Mouse (Mus musculus) left cerebral cortex, adult 18-20 months (tissue): Measurements from ENCODE around the gene Gm17079. TPM values are rescaled to one million over a fixed set of nuclear protein-coding genes. Genes with fewer than 3 reads are reported as not detected.
"Not testable (repeated sequence)": the region's sequence is repeated elsewhere in the genome, so short reads cannot be mapped to it uniquely, and the experiment has no call there.

Source experiments
- DNase-seq, 2 experiments: peaks; one replicate each; pipeline ENCODE4 v3.0.0; 2021 to 2022; ENCODE audit warnings: low spot score in 2 of 2, mixed read lengths in 1 of 2
- long read RNA-seq, 2 experiments: library from polyadenylated mRNA; stranded (forward); transcript quantifications; one replicate each; pipeline ENCODE4 v2.0.0; 2021
- total RNA-seq, 2 experiments: library from RNA; stranded (reverse); gene quantifications; 2 replicates each; pipeline ENCODE4 v1.2.3; 2021

Gm17079 gene
- total RNA-seq = not detected
- long read RNA-seq, experiment 1 = 0 reads
- long read RNA-seq, experiment 2 = 0 reads

DNA sequence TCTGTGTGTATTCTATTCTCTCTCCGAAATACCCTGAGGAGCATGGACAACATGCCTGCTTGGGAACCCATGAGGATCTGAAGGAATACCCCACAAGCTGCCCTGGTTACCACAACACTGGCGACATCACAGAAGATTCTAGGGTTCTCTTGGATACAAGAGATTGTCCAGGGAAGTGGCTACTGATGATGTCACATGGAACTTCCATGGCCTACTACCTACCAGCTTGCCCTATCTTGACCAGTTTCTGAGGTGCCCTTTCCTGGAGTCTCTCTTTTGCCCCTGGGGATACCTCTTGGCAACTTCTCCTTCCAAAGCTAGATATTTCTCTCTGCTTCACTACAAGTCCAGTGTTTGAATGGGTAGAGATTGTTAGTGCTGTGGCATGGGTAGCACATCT, at the start of gene Gm17079:
Gm17079 (minus strand) TSS at position 101 of the 400 bp plus-strand sequence.
- DNase-seq = not testable (repeated sequence)

DNA sequence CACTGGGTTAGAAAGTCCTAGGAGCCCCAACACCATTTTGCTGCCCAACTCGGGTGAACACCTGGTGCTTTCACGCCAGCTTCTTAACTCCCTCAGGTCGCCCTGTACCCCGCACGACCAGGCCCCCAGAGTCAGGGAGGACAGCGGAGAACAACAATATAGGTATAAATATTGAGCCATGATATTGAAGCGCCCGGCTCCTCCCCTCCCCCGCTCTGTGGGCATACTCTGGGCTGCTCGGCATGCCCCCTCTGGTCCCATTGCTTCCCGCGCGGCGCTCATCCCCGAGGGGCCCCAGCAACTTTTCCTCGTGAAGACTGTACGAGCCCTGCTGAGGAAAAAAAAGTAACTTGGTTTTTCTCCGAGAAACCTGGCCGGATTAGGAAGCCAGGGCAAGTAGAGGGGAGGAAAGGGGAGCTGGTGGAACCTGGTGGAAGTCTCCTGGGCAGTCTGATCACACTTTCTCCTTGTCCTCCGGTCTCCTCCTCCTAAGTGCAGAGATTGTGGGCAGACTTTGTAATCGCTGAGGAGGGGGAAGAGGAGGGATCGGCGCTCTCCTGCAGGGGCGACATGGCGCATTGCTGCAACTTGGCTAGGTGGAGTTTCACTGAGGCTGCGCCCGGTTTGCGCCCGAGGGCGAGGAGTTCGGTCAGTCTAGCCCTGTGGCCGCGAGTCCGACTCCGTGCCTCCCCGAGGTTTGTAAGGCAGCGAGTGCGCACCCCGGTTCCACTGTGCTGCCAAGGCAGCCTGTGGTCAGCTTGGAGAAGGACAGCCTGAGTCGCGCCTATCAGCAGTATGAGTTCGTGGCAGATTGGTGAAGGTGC, 45.3 kb upstream of the Gm17079 start:
- no peak for DNase-seq

DNA sequence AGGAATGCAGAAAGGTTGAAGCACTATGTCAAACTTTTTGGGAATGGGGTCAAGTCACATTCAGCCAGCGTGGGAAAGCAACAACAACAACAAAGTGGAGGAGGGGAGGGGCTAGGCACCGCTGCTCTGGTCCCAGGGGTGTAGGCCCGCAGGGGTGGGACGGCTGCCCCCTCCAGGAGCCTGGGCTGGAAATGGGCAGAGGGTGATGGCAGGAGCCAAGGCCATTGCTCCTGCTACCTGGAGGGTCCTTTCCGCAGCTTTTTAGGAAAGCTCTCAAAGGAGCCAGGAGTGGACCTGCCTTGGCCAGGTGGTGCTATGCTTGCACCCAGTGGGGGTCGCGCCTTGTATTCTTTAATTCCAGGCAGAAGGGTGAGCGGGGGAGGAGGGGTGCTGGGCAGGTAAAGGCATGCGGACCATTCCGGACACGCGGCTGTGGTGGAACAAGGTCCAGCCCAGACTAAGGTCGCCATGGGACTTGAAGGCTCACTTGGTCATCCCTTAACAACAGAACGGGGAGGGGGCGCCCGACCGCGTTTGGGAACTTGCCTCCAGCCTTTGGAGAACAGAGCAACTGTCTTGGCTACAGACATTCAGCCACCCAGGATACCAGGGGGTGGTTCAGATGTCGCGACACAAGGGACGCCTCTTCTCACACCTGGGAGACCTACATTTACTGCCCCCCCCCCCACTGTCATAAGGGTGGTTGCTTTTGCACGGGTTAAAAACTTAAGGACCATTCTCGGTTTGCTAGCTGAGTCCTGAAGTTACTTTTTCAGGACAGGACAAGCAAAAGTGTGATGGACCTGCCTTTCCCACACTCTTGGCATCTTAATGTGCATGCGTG, 44.1 kb upstream of the Gm17079 start:
- no peak for DNase-seq

DNA sequence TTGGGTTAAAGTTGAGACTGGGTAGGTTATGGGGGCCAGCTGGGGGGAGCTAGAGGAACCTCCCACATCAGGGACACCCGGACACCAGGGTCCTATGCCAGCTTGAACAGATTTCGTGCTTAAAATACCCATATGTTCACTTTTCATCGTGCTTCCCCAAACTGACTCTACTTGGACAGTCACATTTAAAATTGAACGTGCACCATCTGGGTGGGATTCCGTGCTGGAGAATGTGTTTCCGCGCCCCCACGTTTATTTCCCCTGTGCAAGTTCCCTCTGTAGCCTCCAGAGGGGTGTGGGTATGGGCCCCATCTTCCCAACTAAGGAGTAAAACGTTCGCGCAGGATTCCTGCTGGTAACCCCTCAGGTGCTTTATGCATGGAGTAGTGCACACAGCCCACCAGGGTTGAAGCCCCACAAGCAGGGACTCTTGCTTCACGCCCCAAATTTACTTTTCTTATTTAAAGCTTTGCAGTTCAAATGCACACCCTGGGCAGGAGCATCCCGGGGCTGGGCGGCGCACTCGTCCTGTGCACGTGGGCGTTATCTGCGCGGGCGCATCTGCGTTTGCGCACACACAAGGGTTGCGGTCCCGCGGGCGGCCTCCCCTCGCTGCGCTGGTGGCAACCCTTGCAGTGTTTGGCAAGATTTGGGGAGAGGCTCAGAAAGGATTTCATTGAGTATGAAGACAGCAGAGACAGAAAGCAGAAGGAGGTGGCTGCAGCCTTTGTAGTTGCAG, 43.3 kb upstream of the Gm17079 start:
- DNase-seq = peak; percentile 27 to 32

DNA sequence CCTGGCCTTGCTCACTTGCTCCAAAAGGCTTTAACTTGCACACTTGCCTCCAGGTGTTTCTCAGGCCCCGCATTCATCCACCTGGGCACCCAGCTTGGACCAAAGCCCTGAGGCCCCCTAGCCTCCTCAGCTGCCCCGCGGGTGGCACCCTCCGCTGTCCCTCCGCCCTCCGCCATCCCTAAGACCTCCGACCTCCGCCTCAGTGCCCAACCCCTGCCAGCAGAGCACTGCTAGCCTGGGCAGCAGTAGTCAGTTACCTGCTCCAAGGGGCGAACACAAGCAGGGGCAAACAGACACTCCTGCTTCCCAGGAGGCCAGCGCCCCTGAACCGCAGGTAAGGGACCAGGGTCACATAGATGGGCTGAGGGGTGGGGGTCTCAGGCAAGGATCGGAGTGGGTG, 42.7 kb upstream of the Gm17079 start:
- DNase-seq = no peak

DNA sequence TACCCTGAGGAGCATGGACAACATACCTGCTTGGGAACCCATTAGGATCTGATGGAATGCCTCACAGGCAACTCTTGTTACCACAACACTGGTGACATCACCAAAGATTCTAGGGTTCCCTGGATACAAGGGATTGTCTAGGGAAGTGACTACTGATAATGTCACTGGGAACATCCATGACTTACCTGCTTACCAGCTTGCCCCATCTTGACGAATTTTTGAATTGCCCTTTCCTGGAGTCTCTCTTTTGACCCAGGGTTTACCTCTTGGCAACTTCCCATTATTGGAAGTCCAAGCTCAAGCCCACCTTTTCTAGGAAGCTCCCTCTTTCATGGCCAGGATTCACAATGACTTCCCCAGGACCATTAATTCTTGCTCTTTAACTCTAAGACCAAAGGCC, 21.8 kb upstream of the Gm17079 start, which contains the start of gene Gm5800:
Gm5800 (minus strand) TSS at position 101 of the 400 bp plus-strand sequence.
- DNase-seq = no peak

DNA sequence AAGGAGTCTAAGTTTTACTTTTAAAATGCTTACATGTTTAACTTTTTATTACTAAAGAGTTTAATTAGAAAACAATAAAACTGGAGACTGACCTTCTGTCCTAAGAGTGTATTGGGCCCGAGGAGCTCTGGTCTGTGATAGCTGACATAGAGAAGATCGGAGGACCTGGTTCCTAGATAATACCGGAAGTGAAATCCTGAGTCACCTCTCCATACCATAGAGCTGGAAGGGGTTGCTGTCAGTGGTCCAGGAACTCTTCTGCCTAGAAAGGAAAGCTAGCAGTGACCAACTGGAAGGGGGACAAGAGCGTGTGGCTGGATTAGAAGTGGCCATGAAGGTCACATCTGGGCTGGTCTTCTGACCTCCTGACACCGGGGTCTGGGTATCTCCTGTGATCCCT, 18.0 kb downstream of the Gm17079 start:
- DNase-seq = no peak

Other genes starting within 250 kb of the Gm17079 start
- gene Vmn2r89, start 243.6 kb downstream of the Gm17079 start, total RNA-seq = not detected
- gene Gm5622, start 142.7 kb downstream of the Gm17079 start, total RNA-seq = not detected
- gene Gm17175, start 121.4 kb downstream of the Gm17079 start, total RNA-seq = not detected
- gene Gm17174, start 103.3 kb downstream of the Gm17079 start, total RNA-seq = not detected
- not detected for gene Gm17078, start 84.2 kb downstream of the Gm17079 start, total RNA-seq
- not detected for gene Gm4181, start 59.8 kb downstream of the Gm17079 start, total RNA-seq
- not detected for gene Gm5800, start 21.7 kb upstream of the Gm17079 start, total RNA-seq
- gene Ang4, start 78.1 kb upstream of the Gm17079 start, total RNA-seq = not detected
- not detected for gene AY358078, start 104.6 kb upstream of the Gm17079 start, total RNA-seq
- not detected for gene Ear6, start 158.2 kb upstream of the Gm17079 start, total RNA-seq
- 10 to 100 TPM; 27.3 to 31.7 TPM for gene Mettl17, start 189.4 kb upstream of the Gm17079 start, total RNA-seq
- 1 to 10 TPM; 6.8 to 7.0 TPM for gene Slc39a2, start 197.4 kb upstream of the Gm17079 start, total RNA-seq
- 100 to 1,000 TPM; 745 to 825 TPM for gene Ndrg2, start 218.7 kb upstream of the Gm17079 start, total RNA-seq
- gene Tppp2, start 223.0 kb upstream of the Gm17079 start, total RNA-seq = not detected
- gene Rnase13, start 227.3 kb upstream of the Gm17079 start, total RNA-seq = not detected